Mouse (Mus musculus) intestine, embryonic 16.5 days (tissue): ENCODE measurements at regions not wholly inside any gene's neighbourhood (a gene's known extent, or its start where the extent isn't known, plus 50 kb on each side); places are given as distances from the start of the nearest gene placed in this dataset.

Source experiments
- ATAC-seq: fragments of 200-750 bp; cut with Nextera tagmentation; 2 replicates; pipeline ENCODE4 v1.8.0; 2017; ENCODE audit warnings: moderate TSS enrichment, moderate library complexity
- H3K27ac ChIP-seq: fragments of 300-500 bp; sonication (generic); 2 replicates; pipeline ENCODE4 v1.5.1; 2014; ENCODE audit warnings: mild to moderate bottlenecking, low read length
- H3K27me3 ChIP-seq: fragments of 300-500 bp; sonication (generic); replicated peaks from 2 replicates; pipeline ENCODE4 v1.6.1; 2014; ENCODE audit warnings: low read length, control low read depth, mixed read lengths; ENCODE audit not compliant: control insufficient read depth, insufficient read depth
- H3K36me3 ChIP-seq: fragments of 300-500 bp; sonication (generic); 2 replicates; pipeline ENCODE4 v1.6.1; 2014; ENCODE audit warnings: low read length, control low read depth; ENCODE audit not compliant: control insufficient read depth, insufficient read depth
- H3K4me1 ChIP-seq: fragments of 300-500 bp; sonication (generic); 2 replicates; pipeline ENCODE4 v1.6.1; 2014; ENCODE audit warnings: low read length, control low read depth, mixed read lengths; ENCODE audit not compliant: control insufficient read depth, insufficient read depth
- H3K4me2 ChIP-seq: fragments of 300-500 bp; sonication (generic); 2 replicates; pipeline ENCODE4 v1.6.1; 2014; ENCODE audit warnings: low read depth, low read length, control low read depth
- H3K4me3 ChIP-seq: fragments of 300-500 bp; sonication (generic); 2 replicates; pipeline ENCODE4 v1.5.1; 2014; ENCODE audit warnings: mild to moderate bottlenecking, low read length
- H3K9ac ChIP-seq: fragments of 300-500 bp; sonication (generic); 2 replicates; pipeline ENCODE4 v1.6.1; 2014; ENCODE audit warnings: low read depth, low read length
- H3K9me3 ChIP-seq: fragments of 300-500 bp; sonication (generic); 2 replicates; pipeline ENCODE4 v1.6.1; 2016; ENCODE audit warnings: low read length, control low read depth; ENCODE audit not compliant: control insufficient read depth
- WGBS: fragments of 180-500 bp; shearing (Covaris S2); extraction: QIAGEN DNeasy Blood & Tissue Kit; methylation state at CpG from one replicate; pipeline ENCODE4 v1.1.7; 2014; 5-methylcytosine and 5-hydroxymethylcytosine counted together

- H3K36me3 ChIP-seq = no peaks in the 10 kb centered on the region
Observed at GRCm38 (mm10) chr11:82518691-82519090, 130.0 kb downstream of the Tmem132e start.

DNA sequence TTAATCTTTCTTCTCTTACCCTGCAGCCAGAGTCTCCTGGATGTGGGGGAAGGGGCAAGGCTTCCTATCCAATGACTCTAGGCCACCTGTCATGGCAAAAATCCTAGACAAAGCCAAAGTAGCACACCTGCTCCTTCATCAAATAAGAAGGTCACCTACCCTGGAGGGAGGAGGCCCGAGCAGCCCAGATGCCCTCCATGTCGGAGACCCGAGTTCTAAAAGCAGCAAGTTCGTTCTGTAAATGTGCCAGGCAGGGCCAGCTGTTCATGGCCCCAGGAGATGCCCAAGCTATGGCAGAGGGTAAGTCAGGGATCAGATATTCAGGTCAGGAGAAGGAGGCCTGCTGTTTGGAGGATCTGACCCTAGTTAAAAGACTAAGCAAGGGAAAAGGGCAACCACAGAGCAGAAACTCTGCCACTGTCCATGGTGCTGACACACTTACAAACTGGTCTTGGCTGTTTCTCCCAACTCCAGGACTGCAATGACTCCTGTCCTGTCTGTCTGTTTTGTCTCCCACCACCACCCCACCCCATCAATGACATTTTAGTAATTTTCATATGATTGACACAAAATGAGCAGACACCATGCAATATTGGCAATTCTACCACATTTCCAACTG lies 125.9 kb downstream of the Tmem132e start:
- Histone ChIP-seq H3K9me3 (no peaks in the 10 kb centered on the region), H3K36me3 (no peaks in the 10 kb centered on the region), H3K4me1 (no peaks in the 10 kb centered on the region), H3K4me2 (no peak overlapping the region), H3K27ac (no peak overlapping the region), H3K27me3 (no peaks in the 10 kb centered on the region), H3K4me3 (no peak overlapping the region), H3K9ac (no peak overlapping the region)
- no peak for ATAC-seq
- 90% methylated on average over 4 of the region's 4 CpGs for WGBS

More at GRCm38 (mm10) chr11:82518691-82519090, 130.0 kb downstream of the Tmem132e start:
- H3K9ac ChIP-seq = no peak overlapping the region
- peaks cover 2% of the 10 kb centered on the region; the same call in 1 of the 2 replicates for H3K27me3 ChIP-seq
- no peaks in the 10 kb centered on the region for H3K9me3 ChIP-seq
- H3K4me3 ChIP-seq = no peak overlapping the region
- no peaks in the 10 kb centered on the region for H3K4me1 ChIP-seq
- H3K27ac ChIP-seq = no peak overlapping the region
- WGBS = 19% methylated on average over 6 of the region's 6 CpGs
- no peak overlapping the region for H3K4me2 ChIP-seq
- ATAC-seq = no peak

DNA sequence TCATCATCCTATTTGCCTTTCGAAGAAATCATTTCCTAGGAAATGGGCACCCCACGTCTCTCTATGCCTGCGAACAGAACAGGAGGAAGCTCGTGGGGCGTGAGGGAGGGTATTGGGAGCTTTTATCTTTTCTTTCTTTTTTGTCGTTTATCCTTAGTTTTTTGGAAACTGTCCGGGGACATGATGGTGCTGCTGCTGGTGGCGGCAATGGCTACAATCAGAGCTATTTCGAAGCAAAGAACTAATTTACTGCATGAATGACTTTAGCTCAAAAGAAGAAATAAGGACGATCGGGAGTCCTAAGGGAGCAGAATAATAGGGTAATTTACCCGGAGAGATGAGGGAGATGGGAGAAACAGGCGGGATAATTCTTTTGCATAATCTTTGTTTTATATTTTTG lies 119.9 kb downstream of the Tmem132e start:
- Histone ChIP-seq H3K9me3 (no peaks in the 10 kb centered on the region), H3K4me1 (no peaks in the 10 kb centered on the region), H3K4me2 (no peak overlapping the region), H3K4me3 (no peak overlapping the region), H3K27ac (no peak overlapping the region), H3K27me3 (no peaks in the 10 kb centered on the region), H3K36me3 (no peaks in the 10 kb centered on the region), H3K9ac (no peak overlapping the region)
- no peak for ATAC-seq
- 62% methylated on average over 13 of the region's 13 CpGs for WGBS
